Mouse (Mus musculus) MEL (cell line): ENCODE results near the gene Coro2b.

Experiments used
- CHD1 ChIP-seq: IDR thresholded peaks from 2 replicates; pipeline ENCODE4 v1.6.1; 2012; ENCODE audit warnings: low read depth, mild to moderate bottlenecking, inconsistent platforms, low read length, improper control_type of control experiment
- CTCF ChIP-seq, 3 experiments: IDR thresholded peaks in 2 of 3; conservative IDR thresholded peaks in 1 of 3; 2 replicates each; pipeline ENCODE4 v1.5.1; 2011 to 2012; ENCODE audit warnings: low read length in 3 of 3, low read depth in 2 of 3, mild to moderate bottlenecking in 2 of 3, improper control_type of control experiment in 1 of 3, inconsistent platforms in 1 of 3, mixed read lengths in 1 of 3, moderate library complexity in 1 of 3; ENCODE audit not compliant: control insufficient read depth in 1 of 3, insufficient read depth in 1 of 3, poor library complexity in 1 of 3, severe bottlenecking in 1 of 3
- E2F4 ChIP-seq: IDR thresholded peaks from 2 replicates; pipeline ENCODE4 v1.6.1; 2011; ENCODE audit warnings: low read depth, low read length, improper control_type of control experiment, borderline replicate concordance
- EP300 ChIP-seq, 2 experiments: IDR thresholded peaks; 2 replicates each; pipeline ENCODE4 v1.6.1; 2011; ENCODE audit warnings: improper control_type of control experiment in 2 of 2, low read length in 2 of 2, low read depth in 1 of 2, mild to moderate bottlenecking in 1 of 2
- MAX ChIP-seq: IDR thresholded peaks from 2 replicates; pipeline ENCODE4 v1.6.1; 2011; ENCODE audit warnings: low read length, improper control_type of control experiment
- MYC ChIP-seq: IDR thresholded peaks from 2 replicates; pipeline ENCODE4 v1.6.1; 2011; ENCODE audit warnings: low read depth, mild to moderate bottlenecking, low read length, improper control_type of control experiment, moderate library complexity
- TCF12 ChIP-seq: IDR thresholded peaks from 2 replicates; pipeline ENCODE4 v1.6.1; 2014; ENCODE audit warnings: low read depth, mild to moderate bottlenecking, inconsistent platforms, low read length, improper control_type of control experiment, moderate library complexity
- USF1 ChIP-seq: IDR thresholded peaks from 2 replicates; pipeline ENCODE4 v1.6.1; 2014; ENCODE audit warnings: low read depth, mild to moderate bottlenecking, inconsistent platforms, low read length, improper control_type of control experiment, moderate library complexity
- ZMIZ1 ChIP-seq: IDR thresholded peaks from 2 replicates; pipeline ENCODE4 v1.6.1; 2012; ENCODE audit warnings: low read depth, mild to moderate bottlenecking, inconsistent platforms, low read length, improper control_type of control experiment, moderate library complexity

- no peak for TF ChIP-seq E2F4
- no peak for TF ChIP-seq CTCF (IDR thresholded peaks at IDR 0.05 in 2 of 3, conservative IDR thresholded peaks at IDR 0.05 in 1 of 3; ENCODE audit: control insufficient read depth in 1 of 3, insufficient read depth in 1 of 3, low read depth in 2 of 3, low read length in 3 of 3, poor library complexity in 1 of 3, severe bottlenecking in 1 of 3)
- TF ChIP-seq MYC, result no peak
- TF ChIP-seq MAX, result no peak
- no peak for TF ChIP-seq ZMIZ1
- TF ChIP-seq TCF12, result no peak
- no peak for TF ChIP-seq EP300 (IDR thresholded peaks at IDR 0.05; ENCODE audit: low read depth in 1 of 2, low read length in 2 of 2)
- no peak for TF ChIP-seq USF1
- no peak for TF ChIP-seq CHD1
Measured at GRCm38 (mm10) chr9:62458457-62458856, 78.4 kb downstream of the Coro2b start.
